Mouse (Mus musculus) small intestine, adult 2 months (tissue): ENCODE data around the gene Axin1. TPM values are rescaled to one million over a fixed set of nuclear protein-coding genes. Genes with fewer than 3 reads are reported as not detected.

Experiments
- H3K27ac ChIP-seq: fragments of 200-500 bp; 2 replicates; pipeline ENCODE4 v1.5.1; 2012; ENCODE audit warnings: low read depth, low read length, control low read depth, inconsistent platforms; ENCODE audit not compliant: insufficient read depth
- H3K27me3 ChIP-seq: fragments of 200-500 bp; 2 replicates; pipeline ENCODE4 v1.6.1; 2012; ENCODE audit warnings: mild to moderate bottlenecking, moderate library complexity, low read length, inconsistent platforms; ENCODE audit not compliant: control insufficient read depth, insufficient read depth
- H3K36me3 ChIP-seq: fragments of 200-500 bp; 2 replicates; pipeline ENCODE4 v1.6.1; 2012; ENCODE audit warnings: mild to moderate bottlenecking, low read length, control low read depth, inconsistent platforms; ENCODE audit not compliant: control insufficient read depth, insufficient read depth
- H3K4me1 ChIP-seq: fragments of 200-500 bp; 2 replicates; pipeline ENCODE4 v1.6.1; 2012; ENCODE audit warnings: low read length, inconsistent platforms, mixed read lengths; ENCODE audit not compliant: control insufficient read depth, insufficient read depth, insufficient read length
- H3K4me3 ChIP-seq: fragments of 200-500 bp; 2 replicates; pipeline ENCODE4 v1.5.1; 2012; ENCODE audit warnings: low read depth, mild to moderate bottlenecking, control low read depth, inconsistent platforms, low read length, moderate library complexity
- CTCF ChIP-seq: fragments of 200-500 bp; IDR thresholded peaks from 2 replicates; pipeline ENCODE4 v1.5.1; 2012; ENCODE audit warnings: low read depth, mild to moderate bottlenecking, control low read depth, inconsistent platforms, low read length, moderate library complexity, mixed read lengths; ENCODE audit not compliant: insufficient replicate concordance, insufficient read length; ENCODE audit errors: extremely low read depth
- POLR2A ChIP-seq: fragments of 200-500 bp; IDR thresholded peaks from 2 replicates; pipeline ENCODE4 v1.6.1; 2012; ENCODE audit warnings: low read depth, mild to moderate bottlenecking, control low read depth, inconsistent platforms, low read length, moderate library complexity
- WGBS: fragments of 180-500 bp; shearing (Covaris S2); methylation state at CpG from one replicate; pipeline ENCODE4 v1.1.7; 2018; 5-methylcytosine and 5-hydroxymethylcytosine counted together
- polyA plus RNA-seq: library from polyadenylated mRNA; depleted of rRNA; stranded (reverse); fragments of >200 nt; gene quantifications from 2 replicates; pipeline ENCODE4 v1.2.3, GENCODE M21; 2012

Axin1 gene
- polyA plus RNA-seq, 1 experiment = 17.9 TPM

GRCm38 (mm10) chr17:26204766-26205165 is 66.3 kb downstream of the Axin1 start:
- 0 out of 2 replicates have a peak, but pooled peaks cover 8% of the 10 kb centered on the region for H3K27me3 ChIP-seq
- 71% methylated on average over 11 of the region's 11 CpGs for WGBS
- no peak overlapping the region for H3K4me3 ChIP-seq
- no peaks in the 10 kb centered on the region for H3K36me3 ChIP-seq
- H3K4me1 ChIP-seq = peaks cover 3% of the 10 kb centered on the region
- no peak for TF ChIP-seq CTCF
- no peak for TF ChIP-seq POLR2A
- no peak overlapping the region for H3K27ac ChIP-seq

GRCm38 (mm10) chr17:26206392-26206791 is 67.9 kb downstream of the Axin1 start:
- Histone ChIP-seq H3K27me3 (0 out of 2 replicates have a peak, but pooled peaks cover under 1% of the 10 kb centered on the region), H3K4me1 (no peaks in the 10 kb centered on the region; the same call in 1 of the 2 replicates), H3K4me3 (no peak overlapping the region), H3K27ac (no peak overlapping the region), H3K36me3 (no peaks in the 10 kb centered on the region)
- 31% methylated on average over 1 of the region's 1 CpGs for WGBS
- TF ChIP-seq CTCF (no peak), POLR2A (no peak)

- TF ChIP-seq POLR2A = no peak
- no peak for TF ChIP-seq CTCF
- whole genome bisulfite sequencing = 79% methylated on average over 12 of the region's 12 CpGs
Observed at GRCm38 (mm10) chr17:26207686-26208085, 69.2 kb downstream of the Axin1 start, which contains the start of gene Arhgdig. Gene Arhgdig (minus strand): TSS chr17:26207786.

GRCm38 (mm10) chr17:26212241-26212640 is 73.8 kb downstream of the Axin1 start:
- no peaks in the 10 kb centered on the region for H3K4me1 ChIP-seq
- no peak overlapping the region for H3K4me3 ChIP-seq
- H3K27me3 ChIP-seq = no peaks in the 10 kb centered on the region
- TF ChIP-seq CTCF (no peak), POLR2A (no peak)
- H3K36me3 ChIP-seq = peaks cover 45% of the 10 kb centered on the region
- WGBS = 72% methylated on average over 7 of the region's 7 CpGs
- no peak overlapping the region for H3K27ac ChIP-seq

More at GRCm38 (mm10) chr17:26207686-26208085, 69.2 kb downstream of the Axin1 start, which contains the start of gene Arhgdig:
- no peak within 1 kb of the TSS for H3K27ac ChIP-seq
- no peaks in the 10 kb centered on the region; the same call in 1 of the 2 replicates for H3K4me1 ChIP-seq
- peaks cover 7% of the 10 kb centered on the region for H3K36me3 ChIP-seq
- H3K4me3 ChIP-seq = no peak within 1 kb of the TSS
- no peaks in the 10 kb centered on the region for H3K27me3 ChIP-seq

GRCm38 (mm10) chr17:26212681-26213080 is 74.2 kb downstream of the Axin1 start:
- H3K27me3 ChIP-seq = no peaks in the 10 kb centered on the region
- peaks cover 50% of the 10 kb centered on the region for H3K36me3 ChIP-seq
- TF ChIP-seq CTCF (no peak), POLR2A (no peak)
- H3K4me1 ChIP-seq = no peaks in the 10 kb centered on the region
- WGBS = 77% methylated on average over 11 of the region's 11 CpGs
- H3K27ac ChIP-seq = no peak overlapping the region
- no peak overlapping the region for H3K4me3 ChIP-seq

- Histone ChIP-seq H3K27me3 (no peaks in the 10 kb centered on the region), H3K36me3 (peaks cover 38% of the 10 kb centered on the region), H3K27ac (0 out of 2 replicates have a peak overlapping the region, but pooled peaks have one; percentile 5), H3K4me3 (no peak overlapping the region), H3K4me1 (peaks cover 22% of the 10 kb centered on the region; the same call in 1 of the 2 replicates)
- no peak for TF ChIP-seq CTCF
- no peak for TF ChIP-seq POLR2A
- WGBS = 19% methylated on average over 2 of the region's 2 CpGs
Observed at GRCm38 (mm10) chr17:26221508-26221907, 83.0 kb downstream of the Axin1 start.

GRCm38 (mm10) chr17:26225150-26225549 is 86.7 kb downstream of the Axin1 start:
- TF ChIP-seq CTCF (no peak), POLR2A (no peak)
- 18% methylated on average over 12 of the region's 12 CpGs for WGBS
- no peak overlapping the region for H3K4me3 ChIP-seq
- H3K27ac ChIP-seq = peak overlapping the region; percentile 75
- peaks cover 24% of the 10 kb centered on the region; the same call in 1 of the 2 replicates for H3K4me1 ChIP-seq
- peaks cover 11% of the 10 kb centered on the region for H3K36me3 ChIP-seq
- no peaks in the 10 kb centered on the region for H3K27me3 ChIP-seq
